In the genomic region with DNA sequence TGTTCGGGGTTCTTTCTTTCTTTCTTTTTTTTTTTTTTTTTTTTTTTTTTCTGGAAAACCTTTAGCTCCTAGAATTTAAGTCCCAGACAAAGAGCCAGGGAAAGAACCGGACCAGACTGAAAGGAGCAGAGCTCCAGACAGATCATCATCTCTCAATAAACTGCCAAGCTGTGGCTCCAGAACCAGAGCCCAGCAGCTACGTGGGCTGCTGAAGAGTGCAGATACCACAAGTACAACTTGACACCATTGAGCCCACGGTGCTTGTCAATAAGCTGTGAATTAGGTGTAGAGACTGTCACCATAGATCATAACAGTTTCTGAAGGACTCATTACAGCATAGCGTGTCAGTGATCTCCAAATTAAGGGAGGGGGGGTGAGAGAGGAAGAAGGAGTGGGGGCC, we compare ENCODE assay signal across 14 mouse cellular contexts. TPM values are rescaled to one million over a fixed set of nuclear protein-coding genes. Genes with fewer than 3 reads are reported as not detected.
DNase-seq lines count a peak whose midpoint lies in the region; ATAC-seq lines count a peak whose summit lies in the region.
"Had no signal": no experiment of that assay in that cellular context is flagged by ENCODE, and none has a peak within 500 bp of the region (broad histone marks: within the 10 kb centered on the region; RNA-seq: fewer than 3 reads in every experiment).

No protein-coding gene starts in this region.

- H3K27me3 ChIP-seq in embryonic facial prominence, embryonic 13.5 days, result peaks cover 97% of the 10 kb centered on the region
- peaks cover 99% of the 10 kb centered on the region for H3K27me3 ChIP-seq in embryonic facial prominence, embryonic 10.5 days (replicated peaks; ENCODE audit: low read depth, poor library complexity, severe bottlenecking)
- H3K27me3 ChIP-seq in forebrain, embryonic 12.5 days, result peaks cover 7% of the 10 kb centered on the region; the same call in 1 of the 2 replicates
- peaks cover 34% of the 10 kb centered on the region for H3K27me3 ChIP-seq in hindbrain, embryonic 16.5 days (replicated peaks; ENCODE audit: control insufficient read depth, insufficient read depth, low read length)
- peaks cover 28% of the 10 kb centered on the region for H3K27me3 ChIP-seq in neural tube, embryonic 12.5 days (replicated peaks)
- peaks cover 97% of the 10 kb centered on the region for H3K27me3 ChIP-seq in liver, embryonic 12.5 days (replicated peaks)

- peaks cover 25% of the 10 kb centered on the region for H3K4me1 ChIP-seq in embryonic facial prominence, embryonic 13.5 days
- peaks cover 36% of the 10 kb centered on the region for H3K4me1 ChIP-seq in embryonic facial prominence, embryonic 10.5 days
- H3K4me1 ChIP-seq in forebrain, embryonic 12.5 days, result peaks cover 84% of the 10 kb centered on the region
- H3K4me1 ChIP-seq in hindbrain, embryonic 16.5 days (ENCODE audit: control insufficient read depth, insufficient read depth, low read depth, low read length), result peaks cover 5% of the 10 kb centered on the region
- peaks cover 46% of the 10 kb centered on the region for H3K4me1 ChIP-seq in neural tube, embryonic 12.5 days
- 0 out of 2 replicates have a peak, but pooled peaks cover 4% of the 10 kb centered on the region for H3K4me1 ChIP-seq in liver, embryonic 12.5 days

- no peak for ATAC-seq in embryonic facial prominence, embryonic 13.5 days (ENCODE audit: insufficient number of reproducible peaks, insufficient read depth, low FRiP score, low TSS enrichment, low read depth)
- no peak for ATAC-seq in forebrain, embryonic 12.5 days (ENCODE audit: low FRiP score)
- no peak for ATAC-seq in hindbrain, embryonic 16.5 days
- no peak for ATAC-seq in neural tube, embryonic 12.5 days (ENCODE audit: low FRiP score, low read depth)
- no peak for ATAC-seq in liver, embryonic 12.5 days
- ATAC-seq: inflammation-experienced regulatory T-cells, adult 6 months had no signal

- H3K27ac ChIP-seq in embryonic facial prominence, embryonic 13.5 days, result no peak overlapping the region
- no peak overlapping the region for H3K27ac ChIP-seq in embryonic facial prominence, embryonic 10.5 days (replicated peaks)
- peak overlapping the region; percentile 94 for H3K27ac ChIP-seq in forebrain, embryonic 12.5 days
- peak overlapping the region; percentile 58 for H3K27ac ChIP-seq in hindbrain, embryonic 16.5 days (ENCODE audit: low read depth, low read length)
- no peak overlapping the region for H3K27ac ChIP-seq in neural tube, embryonic 12.5 days
- H3K27ac ChIP-seq in liver, embryonic 12.5 days, result no peak overlapping the region
- H3K27ac ChIP-seq: embryonic facial prominence, embryonic 12.5 days; heart, embryonic 13.5 days had no signal

- H3K36me3 ChIP-seq in embryonic facial prominence, embryonic 13.5 days, result no peaks in the 10 kb centered on the region
- H3K36me3 ChIP-seq in embryonic facial prominence, embryonic 10.5 days (replicated peaks), result no peaks in the 10 kb centered on the region
- H3K36me3 ChIP-seq in forebrain, embryonic 12.5 days (replicated peaks), result no peaks in the 10 kb centered on the region
- no peaks in the 10 kb centered on the region for H3K36me3 ChIP-seq in hindbrain, embryonic 16.5 days (ENCODE audit: control insufficient read depth, insufficient read depth, low read length)
- H3K36me3 ChIP-seq in neural tube, embryonic 12.5 days, result no peaks in the 10 kb centered on the region
- H3K36me3 ChIP-seq in liver, embryonic 12.5 days, result no peaks in the 10 kb centered on the region
- H3K36me3 ChIP-seq: embryonic facial prominence, embryonic 12.5 days; G1E; heart, embryonic 13.5 days had no signal

- no peak overlapping the region for H3K9ac ChIP-seq in embryonic facial prominence, embryonic 13.5 days
- peak overlapping the region; percentile 78 for H3K9ac ChIP-seq in forebrain, embryonic 12.5 days
- H3K9ac ChIP-seq in hindbrain, embryonic 16.5 days (ENCODE audit: low read depth, low read length), result no peak overlapping the region
- no peak overlapping the region for H3K9ac ChIP-seq in neural tube, embryonic 12.5 days
- H3K9ac ChIP-seq in liver, embryonic 12.5 days, result no peak overlapping the region
- H3K9ac ChIP-seq: embryonic facial prominence, embryonic 12.5 days; heart, embryonic 13.5 days had no signal

- H3K4me2 ChIP-seq in embryonic facial prominence, embryonic 13.5 days, result peak overlapping the region; percentile 53; the same call in 1 of the 2 replicates
- H3K4me2 ChIP-seq in forebrain, embryonic 12.5 days, result peak overlapping the region; percentile 89
- peak overlapping the region; percentile 58 for H3K4me2 ChIP-seq in hindbrain, embryonic 16.5 days (ENCODE audit: low read length)
- peak overlapping the region; percentile 70 for H3K4me2 ChIP-seq in neural tube, embryonic 12.5 days (replicated peaks)
- H3K4me2 ChIP-seq in liver, embryonic 12.5 days, result no peak overlapping the region

- no peak for DNase-seq in embryonic facial prominence, embryonic 10.5 days (ENCODE audit: low spot score)
- DNase-seq in left cerebral cortex, postnatal 25 days (ENCODE audit: low spot score in 2 of 2), result no peak
- DNase-seq in lung, postnatal 14 days, result no peak
- DNase-seq: lung, adult 18-20 months had no signal

- H3K4me3 ChIP-seq in embryonic facial prominence, embryonic 13.5 days, result no peak overlapping the region
- H3K4me3 ChIP-seq in embryonic facial prominence, embryonic 10.5 days, result no peak overlapping the region; the same call in 1 of the 2 replicates
- H3K4me3 ChIP-seq in forebrain, embryonic 12.5 days (replicated peaks), result peak overlapping the region; percentile 46
- H3K4me3 ChIP-seq in hindbrain, embryonic 16.5 days (ENCODE audit: low read length), result no peak overlapping the region
- H3K4me3 ChIP-seq in neural tube, embryonic 12.5 days, result no peak overlapping the region
- H3K4me3 ChIP-seq in liver, embryonic 12.5 days, result no peak overlapping the region

- no peaks in the 10 kb centered on the region for H3K9me3 ChIP-seq in embryonic facial prominence, embryonic 13.5 days
- H3K9me3 ChIP-seq in embryonic facial prominence, embryonic 10.5 days, result no peaks in the 10 kb centered on the region
- H3K9me3 ChIP-seq in forebrain, embryonic 12.5 days, result no peaks in the 10 kb centered on the region
- H3K9me3 ChIP-seq in hindbrain, embryonic 16.5 days (ENCODE audit: control insufficient read depth, low read length), result no peaks in the 10 kb centered on the region
- H3K9me3 ChIP-seq in neural tube, embryonic 12.5 days, result no peaks in the 10 kb centered on the region
- no peaks in the 10 kb centered on the region for H3K9me3 ChIP-seq in liver, embryonic 12.5 days (replicated peaks)
- H3K9me3 ChIP-seq: embryonic facial prominence, embryonic 12.5 days; heart, embryonic 13.5 days had no signal

- 18% methylated on average over 5 of the region's 5 CpGs for WGBS in embryonic facial prominence, embryonic 13.5 days
- 18% methylated on average over 5 of the region's 5 CpGs for WGBS in embryonic facial prominence, embryonic 10.5 days
- 8% methylated on average over 5 of the region's 5 CpGs for WGBS in forebrain, embryonic 12.5 days
- 26% methylated on average over 5 of the region's 5 CpGs for WGBS in hindbrain, embryonic 16.5 days
- 18% methylated on average over 5 of the region's 5 CpGs for WGBS in neural tube, embryonic 12.5 days
- 6% methylated on average over 5 of the region's 5 CpGs for WGBS in liver, embryonic 12.5 days (ENCODE audit: insufficient replicate concordance)

- intact Hi-C loops in left cerebral cortex, postnatal 25 days (cut with DNase I), result loop anchor here (5.0 to 10.0 kb wide), 4 partner anchors 81 to 932 kb away; no protein-coding TSS in a partner anchor

RNA-seq across cellular contexts. Expression of gene Sox2, which starts 7.1 kb away (rescaled TPM):
- 4.1 and 7.3 TPM in 2 replicates for polyA plus RNA-seq in embryonic facial prominence, embryonic 13.5 days (2015; fragmentation: Nextera tagmentation; extraction: Ambion mirVana)
- polyA plus RNA-seq in embryonic facial prominence, embryonic 10.5 days (2016; fragmentation: Nextera tagmentation; extraction: Ambion mirVana), result 12.2 and 16.1 TPM in 2 replicates
- 75.5 and 77.0 TPM in 2 replicates for polyA plus RNA-seq in forebrain, embryonic 12.5 days (2016; fragmentation: Nextera tagmentation; extraction: Ambion mirVana)
- polyA plus RNA-seq in hindbrain, embryonic 16.5 days (2015; fragmentation: Nextera tagmentation; extraction: Ambion mirVana), result 8.2 and 8.6 TPM in 2 replicates
- 48.0 and 49.7 TPM in 2 replicates for polyA plus RNA-seq in neural tube, embryonic 12.5 days (2016; fragmentation: Nextera tagmentation; extraction: Ambion mirVana)
- 10 to 100 TPM; 40.5 to 43.8 TPM for total RNA-seq in left cerebral cortex, postnatal 25 days (2021)
- polyA plus RNA-seq in liver, embryonic 12.5 days (2016; fragmentation: Nextera tagmentation; extraction: Ambion mirVana), result not detected in 2 replicates
- total RNA-seq: gastrocnemius, adult 18-20 months had no signal
- polyA plus RNA-seq: G1E; inflammation-experienced regulatory T-cells, adult 6 months had no signal

Comparison
In these comparisons a context has a peak if more than half of its experiments do, and no peak if none do; other contexts are left out.
1. H3K27ac ChIP-seq: peak in forebrain, embryonic 12.5 days (single experiment) and hindbrain, embryonic 16.5 days (single experiment); none in embryonic facial prominence, embryonic 13.5 days (single experiment), embryonic facial prominence, embryonic 10.5 days (single experiment), neural tube, embryonic 12.5 days (single experiment) and liver, embryonic 12.5 days (single experiment).